Mouse (Mus musculus) spleen, adult 2 months (tissue): ENCODE results near the gene Megf11. TPM values are rescaled to one million over a fixed set of nuclear protein-coding genes. Genes with fewer than 3 reads are reported as not detected.

Experiments
- DNase-seq, 2 experiments: peaks; one replicate each; pipeline versions ENCODE4 v3.0.0 to v3.0.0-alpha.2; 2012 to 2021; ENCODE audit warnings: low spot score in 2 of 2, low read depth in 1 of 2
- H3K27ac ChIP-seq: fragments of 200-500 bp; 2 replicates; pipeline ENCODE4 v1.5.1; 2012; ENCODE audit warnings: low read length, inconsistent platforms; ENCODE audit not compliant: insufficient read depth
- H3K27me3 ChIP-seq: fragments of 200-500 bp; 2 replicates; pipeline ENCODE4 v1.6.1; 2012; ENCODE audit warnings: mild to moderate bottlenecking, moderate library complexity, low read length, inconsistent platforms; ENCODE audit not compliant: control insufficient read depth, insufficient read depth
- H3K36me3 ChIP-seq: fragments of 200-500 bp; 2 replicates; pipeline ENCODE4 v1.6.1; 2012; ENCODE audit warnings: mild to moderate bottlenecking, low read length, inconsistent platforms; ENCODE audit not compliant: control insufficient read depth, insufficient read depth
- H3K4me1 ChIP-seq: fragments of 200-500 bp; 2 replicates; pipeline ENCODE4 v1.6.1; 2011; ENCODE audit warnings: inconsistent platforms; ENCODE audit not compliant: control insufficient read depth, insufficient read depth, insufficient read length
- H3K4me3 ChIP-seq: fragments of 200-500 bp; 2 replicates; pipeline ENCODE4 v1.5.1; 2011; ENCODE audit warnings: mild to moderate bottlenecking, inconsistent platforms; ENCODE audit not compliant: insufficient read depth, insufficient read length; ENCODE audit errors: extremely low read depth
- CTCF ChIP-seq: fragments of 200-500 bp; IDR thresholded peaks from 2 replicates; pipeline ENCODE4 v1.5.1; 2011; ENCODE audit warnings: mild to moderate bottlenecking, inconsistent platforms; ENCODE audit not compliant: insufficient read depth, insufficient read length, insufficient replicate concordance; ENCODE audit errors: extremely low read depth
- POLR2A ChIP-seq: fragments of 200-500 bp; IDR thresholded peaks from 2 replicates; pipeline ENCODE4 v1.6.1; 2011; ENCODE audit warnings: low read depth, low read length, inconsistent platforms
- WGBS: fragments of 180-500 bp; shearing (Covaris S2); methylation state at CpG from one replicate; pipeline ENCODE4 v1.1.7; 2018; 5-methylcytosine and 5-hydroxymethylcytosine counted together
- polyA plus RNA-seq: library from polyadenylated mRNA; depleted of rRNA; stranded (reverse); fragments of >200 nt; gene quantifications from 2 replicates; pipeline ENCODE4 v1.2.3, GENCODE M21; 2012

Megf11 gene
- polyA plus RNA-seq, 1 experiment = 1.0 TPM

GRCm38 (mm10) chr9:64369871-64370270, 15.6 kb upstream of the Megf11 start:
- Histone ChIP-seq H3K27me3 (peaks cover 2% of the 10 kb centered on the region; the same call in 1 of the 2 replicates), H3K36me3 (no peaks in the 10 kb centered on the region), H3K4me1 (no peaks in the 10 kb centered on the region), H3K4me3 (no peak overlapping the region), H3K27ac (no peak overlapping the region)
- WGBS = 72% methylated on average over 7 of the region's 7 CpGs
- no peak for TF ChIP-seq POLR2A
- no peak for TF ChIP-seq CTCF
- no peak for DNase-seq

DNA sequence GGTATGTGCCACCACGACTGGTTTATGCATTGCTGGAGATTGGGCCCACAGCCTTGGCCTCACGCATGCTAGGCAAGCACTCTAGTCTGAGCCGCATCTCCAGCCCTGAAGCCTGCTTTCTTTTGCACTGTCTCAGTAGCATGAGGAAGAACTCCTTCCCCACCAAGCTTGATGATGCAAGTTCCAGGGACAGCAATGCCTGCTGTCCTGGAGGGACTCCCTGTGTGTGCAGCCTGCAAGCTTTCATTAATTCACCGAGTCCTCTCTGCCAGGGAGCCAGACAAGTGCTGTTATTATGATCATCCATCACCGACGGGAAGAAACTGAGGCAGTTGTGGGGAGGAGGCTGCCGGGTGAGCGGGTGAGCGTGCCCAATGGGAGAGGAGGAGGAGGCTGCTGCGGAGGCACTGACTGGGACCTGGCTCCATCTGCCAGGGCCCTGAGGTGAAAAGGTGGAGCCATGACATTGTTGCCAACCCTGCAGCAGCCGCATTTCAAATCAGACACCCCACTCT, 14.1 kb upstream of the Megf11 start:
- Histone ChIP-seq H3K27ac (no peak overlapping the region), H3K36me3 (no peaks in the 10 kb centered on the region), H3K27me3 (no peaks in the 10 kb centered on the region), H3K4me1 (no peaks in the 10 kb centered on the region), H3K4me3 (no peak overlapping the region)
- WGBS = 69% methylated on average over 11 of the region's 11 CpGs
- TF ChIP-seq POLR2A (no peak), CTCF (no peak)
- no peak for DNase-seq

- TF ChIP-seq CTCF (no peak), POLR2A (no peak)
- no peak for DNase-seq
- H3K4me1 ChIP-seq = no peaks in the 10 kb centered on the region
- no peak overlapping the region for H3K4me3 ChIP-seq
- no peak overlapping the region for H3K27ac ChIP-seq
- H3K27me3 ChIP-seq = no peaks in the 10 kb centered on the region
- H3K36me3 ChIP-seq = no peaks in the 10 kb centered on the region
- 89% methylated on average over 2 of the region's 2 CpGs for WGBS
Observed at GRCm38 (mm10) chr9:64376380-64376779, 9.0 kb upstream of the Megf11 start.

DNA sequence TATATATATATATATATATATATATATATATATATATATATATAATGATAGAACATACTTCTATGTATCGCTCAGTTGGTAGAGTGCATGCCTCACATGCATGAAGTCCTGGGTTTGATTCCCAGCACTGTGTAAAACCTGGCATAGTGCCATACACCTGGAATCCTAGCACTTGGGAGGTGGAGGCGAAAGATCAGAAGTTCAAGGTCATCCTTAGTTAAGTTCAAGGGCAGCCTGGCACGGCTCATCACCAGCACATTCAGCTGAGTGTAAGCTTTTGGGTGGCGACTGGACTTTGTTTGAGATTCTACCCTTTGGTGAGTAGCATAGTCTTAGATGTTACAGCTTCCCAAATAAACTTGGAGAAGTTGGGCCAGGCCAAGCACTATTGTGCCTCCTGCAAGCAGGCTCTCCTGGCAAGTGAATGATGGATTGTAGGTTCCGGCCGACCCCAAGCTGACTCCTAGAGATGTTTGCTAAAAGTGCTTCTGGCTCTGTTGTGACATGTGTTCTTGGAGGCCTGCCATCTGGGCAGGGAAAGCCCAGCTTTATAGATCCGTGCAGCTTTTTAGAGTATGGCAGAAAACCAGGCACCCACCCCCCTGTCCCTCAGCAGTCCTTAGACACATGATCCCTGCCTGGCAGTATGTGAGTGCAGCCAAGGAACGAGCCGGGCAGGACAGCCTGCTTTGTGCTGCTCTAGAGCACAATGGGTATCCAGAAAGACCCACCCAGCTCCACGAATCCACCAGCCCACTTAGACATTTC, 2.2 kb upstream of the Megf11 start:
- Histone ChIP-seq H3K36me3 (no peaks in the 10 kb centered on the region), H3K27ac (no peak overlapping the region), H3K4me1 (no peaks in the 10 kb centered on the region; the same call in 1 of the 2 replicates), H3K27me3 (peaks cover 17% of the 10 kb centered on the region), H3K4me3 (no peak overlapping the region)
- no peak for DNase-seq
- TF ChIP-seq POLR2A = no peak
- TF ChIP-seq CTCF = no peak
- 64% methylated on average over 10 of the region's 10 CpGs for WGBS

DNA sequence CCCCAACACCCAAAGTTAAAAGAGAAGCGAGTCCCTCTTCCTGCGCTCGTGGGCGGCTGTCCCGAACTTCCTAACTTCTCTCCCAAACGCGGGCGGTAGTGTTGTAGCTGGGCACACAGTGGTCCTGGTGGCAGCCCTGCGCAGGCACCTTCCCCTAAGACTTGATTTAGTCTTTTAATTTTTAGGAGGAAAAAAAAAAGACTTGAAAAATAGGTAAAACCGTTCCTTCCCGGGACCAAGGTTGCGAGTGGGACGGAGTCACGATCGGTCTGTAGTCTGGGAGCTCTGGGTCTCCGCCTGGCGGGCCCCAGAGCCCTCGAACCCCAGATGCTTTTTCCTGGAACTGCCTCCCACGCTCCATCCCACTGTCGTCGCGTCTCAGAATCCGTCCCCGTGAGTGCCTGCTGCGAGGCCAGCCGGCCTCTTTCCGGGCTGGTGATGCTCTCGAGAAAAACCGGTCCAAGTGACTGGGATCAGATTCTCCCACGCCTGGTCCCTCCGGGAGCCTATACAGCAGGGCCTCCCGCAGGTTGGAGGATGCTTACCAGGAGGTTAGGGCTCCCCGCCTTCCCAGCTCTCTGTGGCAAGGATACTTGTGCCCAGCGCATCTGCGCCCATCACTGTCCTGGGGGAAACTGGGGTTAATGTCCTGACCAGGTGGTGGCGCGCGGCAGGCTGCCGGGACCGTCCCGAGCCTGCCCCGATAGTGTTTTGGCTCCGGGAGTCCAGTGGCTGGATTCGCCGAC, 1.2 kb downstream of the Megf11 start:
- TF ChIP-seq POLR2A (no peak), CTCF (no peak)
- H3K36me3 ChIP-seq = no peaks in the 10 kb centered on the region
- no peak overlapping the region for H3K27ac ChIP-seq
- WGBS = 6% methylated on average over 45 of the region's 45 CpGs
- H3K4me3 ChIP-seq = no peak overlapping the region
- DNase-seq = no peak
- peaks cover 17% of the 10 kb centered on the region for H3K27me3 ChIP-seq
- no peaks in the 10 kb centered on the region; the same call in 1 of the 2 replicates for H3K4me1 ChIP-seq

DNA sequence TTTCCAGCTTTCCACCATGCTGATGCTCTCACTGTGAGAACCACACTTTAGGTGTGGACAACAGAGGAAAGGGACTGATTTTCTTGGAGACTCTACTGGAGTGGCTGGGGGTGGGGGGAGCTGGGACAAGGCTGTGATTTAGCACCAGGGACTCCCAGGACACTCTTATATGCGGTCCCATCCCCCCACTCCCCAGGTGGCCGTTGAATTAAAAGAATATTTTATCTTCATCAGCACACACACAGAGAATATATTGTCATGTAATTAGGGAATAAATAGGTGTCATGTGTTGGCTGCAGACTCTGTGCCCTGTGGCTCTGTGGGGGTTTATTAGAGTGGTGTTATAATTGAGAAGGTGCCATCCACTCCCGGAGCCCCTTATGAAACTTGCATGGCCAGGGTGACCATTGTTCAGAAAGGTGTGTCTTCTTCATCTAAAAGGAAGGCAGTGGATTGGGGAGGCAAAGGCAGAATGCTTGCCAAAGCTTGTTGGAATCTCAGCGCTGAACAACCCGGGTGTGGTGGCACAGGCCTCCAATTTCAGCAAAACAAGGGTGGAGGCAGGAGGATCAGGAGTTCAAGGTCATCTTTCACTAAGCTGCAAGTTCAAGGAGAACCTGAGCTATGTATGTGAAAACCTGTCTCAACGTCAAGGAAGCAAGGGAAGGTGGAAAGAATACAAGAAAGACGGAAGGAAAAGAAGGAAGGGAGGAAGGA, 4.3 kb downstream of the Megf11 start:
- peaks cover 15% of the 10 kb centered on the region for H3K27me3 ChIP-seq
- DNase-seq = no peak
- H3K4me3 ChIP-seq = no peak overlapping the region
- H3K27ac ChIP-seq = no peak overlapping the region
- H3K4me1 ChIP-seq = no peaks in the 10 kb centered on the region; the same call in 1 of the 2 replicates
- 75% methylated on average over 7 of the region's 7 CpGs for WGBS
- no peaks in the 10 kb centered on the region for H3K36me3 ChIP-seq
- no peak for TF ChIP-seq CTCF
- no peak for TF ChIP-seq POLR2A
